Mouse (Mus musculus) thymus, postnatal 25 days (tissue): Measurements from ENCODE around the gene Capn13.

ENCODE experiments used
- DNase-seq: peaks from one replicate; pipeline ENCODE4 v3.0.0; 2022

Gene Capn13

DNA sequence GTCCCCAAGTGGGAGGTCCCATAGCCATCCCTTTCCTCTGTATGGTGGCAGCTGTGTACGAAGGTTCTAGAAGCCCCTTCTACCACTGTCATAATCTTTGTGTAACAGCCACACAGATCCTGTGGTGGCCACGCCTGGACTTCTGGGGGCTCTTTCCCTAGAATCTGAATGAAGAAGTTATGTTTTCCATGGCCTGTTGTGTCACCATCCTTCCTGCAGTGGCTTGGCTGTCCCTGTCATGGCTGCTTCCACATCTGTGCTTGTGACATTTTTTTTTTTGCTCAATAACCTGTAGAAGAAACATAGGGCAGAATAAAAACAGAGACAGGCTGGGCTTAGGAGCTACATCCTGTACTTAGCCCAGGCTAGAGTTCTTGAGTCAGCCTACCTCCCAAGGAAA, at the start of gene Capn13:
Gene Capn13 (minus strand): TSS at position 5 of the 400 bp plus-strand sequence.
- DNase-seq, result no peak

DNA sequence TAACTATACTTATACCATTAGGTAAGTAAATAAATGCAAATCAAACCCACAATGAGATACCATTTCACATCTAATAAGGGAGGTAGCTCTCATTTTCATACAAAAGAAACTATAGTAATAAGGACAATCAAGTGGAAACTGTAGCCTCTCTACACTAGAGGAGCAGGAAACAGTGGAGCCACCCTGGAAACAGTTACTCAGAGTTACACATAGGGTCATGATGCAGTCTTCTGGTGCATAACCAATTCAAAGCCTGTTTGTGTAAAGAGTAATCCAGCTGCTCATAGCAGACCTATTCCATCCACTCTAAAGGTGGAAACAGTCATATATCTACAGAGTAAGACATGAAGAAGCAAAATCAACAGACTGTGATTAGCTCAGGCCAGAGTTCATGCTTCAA, 48.4 kb upstream of the Capn13 start:
- DNase-seq, result no peak

DNA sequence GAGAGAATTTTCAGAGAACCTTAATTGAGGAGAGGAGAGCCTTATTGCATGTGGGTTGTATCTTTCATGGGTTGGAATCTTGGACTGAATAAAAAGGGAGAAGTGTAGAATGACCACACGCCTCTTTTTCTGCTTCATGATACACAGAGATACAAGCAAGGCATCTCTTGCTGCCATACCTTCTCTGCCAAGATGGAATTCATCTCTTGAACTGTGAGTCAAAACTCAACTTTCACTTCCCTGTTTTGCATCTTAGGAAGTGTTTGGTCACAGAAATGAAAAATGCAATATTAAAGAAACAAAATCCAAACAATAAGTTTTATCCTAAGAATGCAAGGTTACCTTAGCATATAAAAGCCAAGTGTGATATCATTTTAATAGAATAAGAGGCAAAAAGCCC, 40.1 kb upstream of the Capn13 start:
- no peak for DNase-seq

DNA sequence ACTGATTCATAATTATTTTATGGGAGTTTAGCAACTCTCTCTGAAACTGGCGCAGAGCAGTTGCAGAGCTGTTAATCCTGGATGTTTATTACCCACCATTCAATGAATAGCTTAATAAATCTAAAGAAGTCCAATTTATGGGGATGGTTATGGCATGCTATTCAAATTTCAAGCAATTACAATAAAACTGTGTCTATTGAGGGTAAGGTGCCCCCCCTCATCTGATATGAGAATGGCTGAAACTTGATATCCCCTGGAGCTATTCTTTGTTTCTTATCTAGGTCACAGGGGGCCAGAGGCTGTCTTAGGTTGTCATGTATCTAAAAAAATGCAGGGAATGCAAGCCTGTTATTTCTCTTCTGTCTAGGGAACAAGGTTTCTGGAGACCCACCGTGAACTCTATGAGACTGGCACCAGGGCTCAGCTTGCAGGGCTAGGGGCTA, 31.9 kb upstream of the Capn13 start:
- no peak for DNase-seq

DNA sequence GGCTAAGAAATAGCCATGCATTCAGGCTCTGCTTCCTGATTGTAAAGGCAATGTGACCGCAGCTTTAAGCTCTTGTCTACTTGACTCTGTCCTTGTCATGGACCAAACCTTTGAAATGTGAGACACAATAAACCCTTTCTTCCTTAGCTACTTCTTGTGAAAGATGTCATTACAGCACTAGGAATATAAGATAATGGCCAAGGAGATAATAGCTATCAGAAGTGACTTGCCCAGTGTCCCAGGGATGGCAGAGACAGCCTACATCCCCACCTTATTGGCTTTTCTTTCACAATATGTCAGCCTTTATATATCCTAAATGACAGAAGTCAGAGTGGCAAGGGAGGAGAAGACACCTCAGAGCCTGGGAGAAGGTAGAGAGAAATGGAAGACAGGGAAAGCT, 31.4 kb upstream of the Capn13 start:
- DNase-seq, result no peak

DNA sequence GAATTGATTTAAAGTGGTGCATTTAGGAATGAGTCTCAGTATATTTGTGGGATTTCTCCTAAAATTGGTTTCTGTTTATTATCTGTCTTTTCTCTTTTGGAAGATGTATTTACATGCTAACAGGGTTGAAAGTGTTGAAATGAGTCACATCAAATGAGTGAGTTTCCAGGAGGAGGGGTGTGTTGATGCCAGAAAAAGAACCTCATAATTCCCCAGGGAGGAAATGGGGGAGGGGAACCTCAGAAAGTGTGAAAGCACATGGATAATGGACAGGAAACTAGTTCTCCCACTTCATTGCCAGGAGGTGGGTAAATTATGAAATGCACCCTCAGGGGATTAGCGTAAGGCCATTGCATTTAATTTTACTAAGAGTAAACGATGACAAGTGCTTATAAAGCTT, 16.7 kb upstream of the Capn13 start:
- DNase-seq, result no peak

DNA sequence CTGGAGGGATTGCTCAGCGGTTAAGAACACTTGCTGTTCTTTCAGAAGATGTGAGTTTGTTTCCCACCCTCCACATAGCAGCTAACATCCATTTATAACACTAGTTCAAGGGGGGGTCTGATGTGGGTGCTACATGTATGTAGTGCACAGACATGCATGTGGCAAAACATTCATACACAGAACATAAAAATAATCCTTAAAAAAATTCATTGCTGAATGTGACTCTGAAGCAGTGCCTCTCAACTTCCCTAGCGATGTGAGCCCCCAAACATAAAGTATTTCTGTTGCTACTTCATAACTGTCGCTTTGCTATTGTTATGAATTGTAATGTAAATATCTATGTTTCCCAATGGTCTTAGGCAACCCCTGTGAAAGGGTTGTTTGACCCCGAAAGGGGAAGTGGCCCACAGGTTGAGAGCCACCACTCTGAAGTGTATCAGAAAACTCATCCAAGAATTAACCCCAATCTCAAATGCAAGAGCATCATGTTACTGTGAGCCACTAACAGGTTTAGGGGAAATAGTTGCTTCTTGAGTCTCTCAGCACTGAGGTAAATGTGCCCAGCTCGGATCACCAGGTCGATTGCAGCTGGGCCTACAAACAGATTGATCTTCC, 15.6 kb upstream of the Capn13 start:
- no peak for DNase-seq

DNA sequence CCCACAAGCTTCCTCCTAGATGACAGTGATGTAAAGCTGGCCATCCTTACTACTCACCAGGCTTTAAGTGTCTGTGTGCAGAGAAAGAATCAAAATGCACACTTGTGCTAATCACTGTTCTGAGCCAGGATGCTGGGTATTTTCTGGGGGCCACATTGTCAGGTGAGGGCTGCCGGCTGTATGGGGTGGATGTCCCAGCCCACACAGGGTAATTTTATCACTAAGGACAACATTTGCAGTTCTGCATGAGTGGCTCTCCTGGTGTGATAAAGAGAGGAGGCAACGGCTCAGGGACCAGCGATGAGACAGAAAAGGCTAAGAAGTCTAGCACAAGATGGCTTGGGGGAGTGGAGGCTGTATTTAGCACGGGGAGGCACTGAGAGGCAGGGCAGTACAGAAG, 11.2 kb upstream of the Capn13 start:
- DNase-seq, result no peak

DNA sequence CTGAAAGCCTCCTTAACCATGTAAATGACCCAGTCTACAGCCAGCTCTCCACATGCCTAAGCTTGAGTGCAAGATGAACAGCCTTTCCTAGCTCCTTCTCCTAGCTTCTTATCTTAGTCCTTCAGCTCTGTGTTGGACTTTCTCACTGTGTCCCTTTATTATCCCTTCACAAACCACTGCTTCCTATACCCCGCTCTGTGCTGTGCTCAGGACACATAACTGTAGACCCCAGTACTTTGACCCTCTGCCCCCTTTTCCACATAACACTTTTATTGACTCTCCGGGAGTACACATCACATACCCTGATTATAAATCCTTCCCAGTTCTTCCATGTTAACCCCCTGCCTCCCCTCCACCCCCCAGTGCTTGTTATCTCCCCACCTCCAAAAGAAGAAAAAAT, 606 bp upstream of the Capn13 start:
- DNase-seq, result no peak

DNA sequence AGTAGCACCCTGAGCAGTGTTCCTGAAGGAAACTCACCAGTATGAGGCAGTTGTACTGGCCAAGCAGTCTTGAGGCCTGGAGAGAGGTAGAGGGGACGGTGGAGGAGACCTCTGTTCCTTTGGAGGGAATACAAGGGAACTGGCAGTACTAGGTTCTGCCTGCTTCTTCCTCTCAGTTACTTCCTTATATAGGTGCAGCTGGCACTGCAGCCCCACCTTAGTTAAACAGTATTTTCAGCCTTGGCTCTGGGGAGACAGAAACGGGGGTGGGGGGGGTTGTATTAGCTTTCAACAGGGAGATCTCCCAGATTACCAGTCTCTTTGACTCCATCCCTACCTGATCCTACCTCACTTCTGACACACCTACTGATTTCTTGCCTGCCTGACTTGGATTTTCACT, 1.5 kb downstream of the Capn13 start:
- no peak for DNase-seq

DNA sequence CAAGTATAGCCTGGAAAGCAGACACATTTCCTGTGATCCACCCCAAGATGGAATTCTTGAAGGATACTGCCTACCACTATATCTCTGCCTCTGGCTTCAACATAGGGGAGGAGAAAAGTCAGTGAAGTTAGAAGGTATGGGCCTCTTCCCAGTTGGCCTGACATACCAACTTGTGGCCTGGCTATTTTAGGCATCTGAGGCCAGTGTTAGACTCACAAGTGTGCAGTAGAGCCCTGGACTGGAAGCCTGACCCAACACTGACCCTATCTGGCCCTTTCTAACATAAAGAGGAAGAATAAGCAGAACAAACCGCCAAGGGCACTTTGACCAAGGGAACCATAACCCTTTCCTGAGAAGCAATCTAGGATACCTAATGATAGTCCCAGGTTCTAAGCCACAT, 7.3 kb downstream of the Capn13 start:
- DNase-seq, result no peak

DNA sequence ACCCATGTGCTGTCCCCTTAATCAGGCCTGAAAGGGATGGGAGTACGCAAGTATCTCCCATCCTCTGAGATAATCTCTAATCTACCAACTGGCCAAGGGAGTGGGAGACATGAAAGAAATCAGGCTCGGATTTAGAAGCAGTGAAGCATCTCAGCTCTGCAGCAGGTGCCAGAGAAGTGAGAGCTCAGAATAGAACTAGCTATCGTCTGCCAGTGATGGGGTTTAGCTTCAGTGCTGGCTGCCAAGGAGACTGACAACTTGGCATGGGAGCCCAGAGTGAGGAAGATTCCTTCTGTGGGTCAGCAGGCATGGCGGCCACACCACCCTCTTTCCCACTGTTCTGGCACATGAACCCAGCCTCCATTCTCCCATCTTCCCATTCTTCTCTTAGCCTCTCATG, 8.9 kb downstream of the Capn13 start:
- DNase-seq, result no peak

DNA sequence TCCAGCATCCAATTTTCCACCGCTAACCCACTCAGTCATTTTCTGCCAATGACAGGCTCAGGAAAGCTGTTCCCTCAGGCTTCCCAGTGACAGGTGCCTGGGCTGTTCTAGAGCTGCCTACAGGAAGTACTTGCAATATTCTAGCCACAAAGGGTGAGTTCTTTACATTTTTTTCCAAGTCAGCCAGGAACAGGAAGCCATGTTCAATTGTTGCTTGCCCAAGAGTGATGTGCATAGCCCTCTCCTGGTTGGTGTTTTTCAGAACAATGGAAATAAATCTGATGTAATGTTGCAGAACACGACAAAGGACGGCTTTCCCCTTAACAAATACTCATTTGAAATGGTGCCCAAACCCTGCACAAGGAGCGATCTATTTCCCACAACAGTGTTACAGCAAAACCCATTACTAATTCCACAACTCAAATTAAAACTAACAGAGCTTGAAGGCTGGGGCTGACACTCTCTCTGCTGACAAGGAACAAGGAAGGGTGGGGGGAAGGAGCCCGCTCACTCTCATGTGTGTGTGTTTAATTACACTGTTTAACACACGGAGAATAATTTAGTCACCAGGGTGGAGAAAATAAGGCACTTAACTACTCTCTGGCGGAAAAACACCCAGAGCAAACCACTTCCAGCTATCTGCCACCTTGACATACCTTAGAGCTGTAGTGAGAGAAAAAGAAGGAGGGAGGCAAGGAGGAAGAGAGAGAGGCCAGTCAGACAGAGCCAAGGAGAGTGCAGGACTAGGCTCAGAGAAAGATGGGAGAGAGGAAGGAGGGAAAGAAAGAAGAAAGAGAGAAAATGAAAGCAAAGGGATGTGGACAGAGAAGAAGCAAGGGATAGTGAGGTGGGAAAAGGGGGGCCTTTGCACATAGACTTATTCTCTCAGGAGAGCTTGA, 10.2 kb downstream of the Capn13 start:
- DNase-seq, result no peak

DNA sequence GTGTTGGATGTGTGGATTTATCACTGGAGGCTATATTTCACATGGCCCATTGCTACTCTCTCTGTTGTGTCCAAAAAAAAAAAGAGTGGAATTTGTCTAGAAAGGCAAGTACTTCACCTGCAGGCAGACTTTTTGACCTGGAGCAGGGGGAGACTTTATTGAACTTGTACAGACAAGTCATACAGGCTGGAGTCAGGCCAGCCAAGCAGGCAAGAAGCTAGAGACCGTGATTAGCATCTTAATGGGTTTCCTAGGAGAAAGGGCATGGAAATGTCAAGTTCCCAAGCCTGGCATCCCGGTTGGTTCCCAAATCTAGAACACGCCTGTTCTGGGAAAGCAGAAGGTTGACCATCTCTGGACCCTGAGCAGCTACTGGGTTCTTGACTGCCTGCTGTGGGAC, 11.3 kb downstream of the Capn13 start:
- DNase-seq, result no peak

DNA sequence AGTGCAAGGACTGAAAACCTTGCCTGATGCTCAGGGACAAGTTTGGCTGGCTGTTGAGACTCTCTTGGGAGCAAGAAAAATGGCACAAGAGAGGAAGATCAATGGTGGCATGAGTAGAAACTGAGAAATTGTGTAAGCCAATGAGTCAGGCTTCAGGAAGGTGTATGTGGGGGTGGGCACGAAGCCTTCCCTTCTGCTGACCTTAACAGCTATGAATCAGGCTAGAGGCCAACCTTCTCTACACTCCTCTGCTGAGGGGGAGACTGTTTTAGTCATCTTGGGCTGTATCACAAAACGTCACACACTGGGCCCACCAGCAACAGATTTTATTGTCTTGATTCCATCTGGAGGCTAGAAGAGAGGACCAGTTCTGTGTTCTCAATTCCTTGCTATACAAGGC, 14.1 kb downstream of the Capn13 start:
- no peak for DNase-seq

DNA sequence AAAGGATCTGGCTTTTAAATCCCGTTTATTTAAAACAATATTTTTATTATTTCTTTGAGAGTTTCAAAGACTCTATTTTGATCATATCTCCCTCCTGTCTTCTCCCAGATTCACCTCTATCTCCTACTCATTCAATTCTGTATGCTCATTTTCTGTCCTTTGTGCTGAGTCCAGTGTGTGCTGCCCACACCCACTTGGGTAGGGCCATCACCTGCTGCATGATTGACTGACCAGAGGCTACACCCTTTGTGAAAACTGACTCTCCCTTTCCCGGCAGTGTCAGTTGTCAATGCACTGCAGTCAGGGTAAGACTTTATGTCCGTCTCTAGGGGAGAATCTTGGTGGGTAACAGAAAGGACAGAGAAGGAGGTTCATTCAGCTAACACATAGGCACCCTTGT, 14.7 kb downstream of the Capn13 start:
- no peak for DNase-seq

DNA sequence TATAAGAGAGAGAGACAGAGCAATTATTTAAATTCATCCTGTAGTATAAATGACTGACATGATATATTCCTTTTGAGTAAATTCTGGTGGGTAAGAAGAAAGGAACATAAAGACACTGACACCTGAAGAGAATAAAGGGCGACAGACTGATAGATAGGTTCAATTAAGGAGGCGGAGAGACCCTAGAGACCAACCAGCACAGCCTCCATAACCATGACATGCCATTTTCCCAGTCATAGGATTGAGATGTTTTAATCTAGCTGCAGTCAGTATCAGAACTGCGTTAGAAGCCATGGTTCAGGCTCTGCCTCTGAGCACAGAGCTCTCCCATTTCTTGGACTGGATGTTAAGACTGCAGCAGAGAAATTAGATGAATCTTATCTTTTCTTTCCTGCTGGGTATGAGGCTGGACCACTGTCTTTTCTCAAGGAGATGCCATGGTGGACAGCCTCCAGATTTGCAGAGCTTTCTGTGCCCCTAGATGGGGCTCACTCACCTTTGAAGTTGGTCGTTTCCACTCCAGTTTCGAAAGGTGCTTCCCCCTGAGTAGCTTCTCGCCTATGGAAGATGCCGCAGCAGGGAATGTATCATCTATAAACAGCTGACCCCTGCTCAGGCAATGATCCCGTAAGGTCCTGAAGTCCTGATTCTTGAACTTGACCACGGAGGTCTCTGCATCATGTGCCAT, 18.2 kb downstream of the Capn13 start:
- DNase-seq, result no peak

DNA sequence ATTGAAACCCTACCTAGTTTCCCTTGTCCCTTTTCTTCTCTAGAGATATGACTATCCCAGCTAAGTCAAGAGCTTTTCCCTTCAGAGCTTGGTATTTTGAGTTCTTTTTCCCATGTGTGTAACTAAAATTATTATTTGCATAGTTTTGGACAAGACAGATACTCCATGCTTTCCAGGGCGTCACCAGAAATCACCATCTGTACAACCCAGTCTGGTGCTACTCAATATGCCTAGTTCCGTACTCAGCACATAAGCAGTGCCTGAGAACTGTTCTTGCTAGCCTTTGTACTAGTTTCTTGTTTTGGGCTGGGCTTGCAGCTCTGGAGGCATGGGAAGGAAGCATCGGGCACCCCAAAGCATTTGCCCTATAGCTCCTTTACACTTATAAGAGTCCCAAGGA, 19.0 kb downstream of the Capn13 start:
- no peak for DNase-seq

DNA sequence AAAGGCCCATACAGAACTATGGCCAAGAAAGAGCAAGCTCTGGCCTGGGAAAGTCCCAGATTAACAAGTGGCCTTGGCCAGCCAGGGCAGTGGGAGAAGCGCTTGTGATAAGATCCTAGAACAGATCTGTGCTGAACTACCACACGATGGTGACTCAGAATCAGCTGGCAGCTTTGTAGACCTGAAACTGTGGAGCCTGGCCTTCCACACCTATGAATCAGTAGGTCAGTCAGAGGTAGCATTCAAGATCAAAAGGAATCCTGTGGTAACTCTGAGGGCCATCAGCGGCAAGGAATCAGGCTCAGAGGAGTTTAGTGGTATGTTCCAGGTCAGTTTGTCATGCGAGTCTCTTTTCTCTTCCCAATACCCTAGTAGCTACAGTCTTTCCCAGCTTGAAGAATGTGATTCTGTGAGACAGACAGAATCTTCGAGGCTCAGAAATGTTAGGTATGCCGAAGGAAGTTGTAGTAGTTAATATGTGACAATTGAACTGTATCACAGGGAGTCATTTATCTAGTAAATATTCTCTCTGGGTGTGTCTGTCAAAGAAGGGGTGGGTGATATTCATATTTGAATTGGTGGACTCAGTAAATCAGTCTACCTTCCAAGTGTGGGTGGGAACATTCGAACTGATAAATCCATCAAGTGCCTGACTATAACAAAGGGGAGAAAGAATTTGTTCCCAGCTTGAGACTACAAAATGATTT, 22.7 kb downstream of the Capn13 start:
- no peak for DNase-seq

DNA sequence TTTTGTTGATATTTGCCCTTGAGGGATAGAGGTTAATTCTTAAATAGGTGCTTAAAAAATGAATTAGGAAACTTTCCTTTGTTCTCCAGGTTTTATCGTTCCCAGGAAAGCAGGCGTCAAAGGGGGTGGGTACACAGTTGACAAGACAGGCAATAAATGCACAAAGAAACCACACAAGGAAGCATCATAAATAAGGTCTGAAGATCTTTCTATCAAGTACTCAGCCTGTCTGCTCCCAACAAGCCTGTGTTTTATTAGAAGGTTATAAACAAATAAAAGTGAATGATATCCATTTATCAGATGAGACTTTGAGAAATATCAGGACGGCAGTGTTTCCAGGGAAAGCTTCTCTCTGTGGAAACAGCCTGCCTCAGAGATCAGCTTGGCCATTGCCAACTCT, 33.3 kb downstream of the Capn13 start:
- no peak for DNase-seq

DNA sequence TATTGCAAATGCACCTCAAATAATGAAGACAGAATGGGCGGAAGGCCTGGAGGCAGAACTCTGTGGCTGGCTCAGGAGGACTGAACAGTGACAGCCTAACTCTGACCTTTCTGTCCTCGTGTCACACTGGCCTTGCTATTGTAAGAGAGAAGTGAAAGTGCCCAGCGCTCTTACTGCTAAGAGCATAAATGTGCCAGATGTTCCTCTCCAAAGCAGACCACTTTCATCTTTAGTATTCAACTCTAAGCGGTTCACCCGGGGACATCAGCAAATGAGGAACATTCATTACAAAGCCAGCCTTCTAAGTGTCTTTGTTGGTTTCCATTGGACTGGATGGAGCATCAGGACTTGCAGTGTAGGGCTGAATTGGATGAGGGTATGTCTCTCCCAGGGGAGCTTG, 39.6 kb downstream of the Capn13 start:
- no peak for DNase-seq

DNA sequence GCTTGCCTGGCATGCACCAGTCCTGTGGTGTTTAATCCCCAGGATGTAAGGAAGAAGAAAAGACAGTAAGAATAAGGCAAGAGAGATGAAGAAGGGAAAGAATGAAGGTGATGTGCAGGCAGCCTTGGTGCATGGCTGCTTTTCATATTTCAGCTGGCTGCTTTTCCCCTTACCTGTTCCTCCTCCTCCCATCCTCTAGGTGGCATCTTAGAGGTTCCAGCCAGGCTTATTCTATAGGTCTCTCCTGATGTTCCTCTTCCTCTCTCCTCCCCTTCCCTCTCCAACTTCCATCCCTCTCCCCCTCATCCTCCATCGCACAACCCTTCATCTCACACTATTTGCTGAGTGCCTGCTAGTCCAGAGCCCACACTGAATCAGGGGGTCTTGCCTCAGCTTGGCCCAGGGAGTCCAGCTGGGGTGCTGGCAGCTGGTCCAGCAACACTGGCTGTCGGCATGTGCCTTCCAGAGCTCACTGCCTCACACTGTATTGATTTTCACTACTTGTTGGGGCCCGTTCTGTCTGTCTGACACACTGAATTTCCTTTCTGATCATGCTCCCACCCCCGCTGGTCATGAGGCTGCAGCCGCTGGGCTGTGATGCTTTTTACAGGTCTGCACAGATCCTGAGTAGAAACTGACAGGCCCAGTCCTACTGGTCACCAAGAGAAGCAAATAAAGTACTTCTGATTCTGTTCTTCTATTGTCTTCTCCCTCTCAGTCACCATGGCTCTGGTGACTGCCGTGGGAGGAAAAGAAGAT, 56.9 kb downstream of the Capn13 start:
- no peak for DNase-seq

DNA sequence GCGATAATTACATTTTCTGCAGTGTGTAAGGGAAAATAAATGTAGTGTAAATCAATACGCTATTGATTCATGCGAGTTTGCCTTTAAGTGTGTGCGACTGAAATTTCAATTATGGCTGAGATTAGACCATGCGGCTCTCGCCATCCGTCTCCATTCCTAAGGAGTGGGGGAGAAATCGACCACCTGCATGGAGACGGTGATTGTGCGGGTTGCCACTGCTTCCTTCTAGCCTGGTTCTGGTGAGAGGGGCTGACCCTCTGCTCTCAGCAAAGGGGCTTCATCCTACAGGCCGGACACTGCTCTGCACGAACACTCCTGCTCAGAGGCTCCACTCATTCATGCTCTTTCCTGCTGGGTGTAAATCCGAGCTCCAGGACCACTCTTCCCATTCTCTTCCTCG, 58.0 kb downstream of the Capn13 start:
- DNase-seq, result no peak
